In genomic region chr5:72674994-72675542, GRCm38 (mm10) we compare ENCODE assay signal across 30 mouse cellular contexts. TPM values are rescaled to one million over a fixed set of nuclear protein-coding genes. Genes with fewer than 3 reads are reported as not detected.
DNase-seq lines count a peak whose midpoint lies in the region; ATAC-seq and TF ChIP-seq lines count a peak whose summit lies in the region.
"Had no signal": no experiment of that assay in that cellular context is flagged by ENCODE, and none has a peak within 500 bp of the region (broad histone marks: within the 10 kb centered on the region; RNA-seq: fewer than 3 reads in every experiment).

No protein-coding gene starts in this region.

- H3K4me3 ChIP-seq in kidney, embryonic 16.5 days (ENCODE audit: low read length) = no peak overlapping the region
- no peak overlapping the region for H3K4me3 ChIP-seq in kidney, embryonic 14.5 days (ENCODE audit: low read length)
- H3K4me3 ChIP-seq in intestine, embryonic 16.5 days (ENCODE audit: low read length) = no peak overlapping the region
- no peak overlapping the region for H3K4me3 ChIP-seq in hindbrain, postnatal 0 days (ENCODE audit: low read length)
- H3K4me3 ChIP-seq: embryonic facial prominence, embryonic 12.5 days; heart, embryonic 10.5 days; limb, embryonic 13.5 days; midbrain, embryonic 15.5 days; myocyte had no signal

- TF ChIP-seq CTCF in hindbrain, postnatal 0 days (IDR thresholded peaks at IDR 0.05; ENCODE audit: low read depth) = no peak

- no peak overlapping the region for H3K9ac ChIP-seq in kidney, embryonic 16.5 days (replicated peaks; ENCODE audit: low read length)
- no peak overlapping the region for H3K9ac ChIP-seq in kidney, embryonic 14.5 days (ENCODE audit: low read depth, low read length)
- no peak overlapping the region for H3K9ac ChIP-seq in intestine, embryonic 16.5 days (ENCODE audit: low read depth, low read length)
- H3K9ac ChIP-seq in hindbrain, postnatal 0 days (replicated peaks; ENCODE audit: low read length) = no peak overlapping the region
- H3K9ac ChIP-seq: embryonic facial prominence, embryonic 12.5 days; forebrain, postnatal 0 days; limb, embryonic 13.5 days; liver, embryonic 14.5 days; midbrain, embryonic 15.5 days had no signal

- ATAC-seq in kidney, embryonic 16.5 days (ENCODE audit: low FRiP score, low TSS enrichment) = no peak; the same call in 1 of the 2 replicates
- no peak for ATAC-seq in kidney, embryonic 14.5 days (ENCODE audit: low FRiP score, low TSS enrichment)
- peak; percentile 73 for ATAC-seq in intestine, embryonic 16.5 days
- ATAC-seq in hindbrain, postnatal 0 days = no peak
- ATAC-seq: forebrain, postnatal 0 days; midbrain, embryonic 15.5 days had no signal

- no peak overlapping the region for H3K4me2 ChIP-seq in kidney, embryonic 16.5 days (replicated peaks; ENCODE audit: low read depth, low read length)
- no peak overlapping the region for H3K4me2 ChIP-seq in kidney, embryonic 14.5 days (replicated peaks; ENCODE audit: low read depth, low read length)
- H3K4me2 ChIP-seq in intestine, embryonic 16.5 days (ENCODE audit: low read depth, low read length) = no peak overlapping the region
- no peak overlapping the region for H3K4me2 ChIP-seq in hindbrain, postnatal 0 days (ENCODE audit: low read depth, low read length)
- H3K4me2 ChIP-seq: embryonic facial prominence, embryonic 12.5 days; limb, embryonic 13.5 days; midbrain, embryonic 15.5 days had no signal

- no peaks in the 10 kb centered on the region for H3K27me3 ChIP-seq in kidney, embryonic 16.5 days (ENCODE audit: insufficient read depth, low read length)
- H3K27me3 ChIP-seq in kidney, embryonic 14.5 days (ENCODE audit: control insufficient read depth, insufficient read depth, low read length) = no peaks in the 10 kb centered on the region
- H3K27me3 ChIP-seq in intestine, embryonic 16.5 days (replicated peaks; ENCODE audit: control insufficient read depth, insufficient read depth, low read length) = no peaks in the 10 kb centered on the region
- no peaks in the 10 kb centered on the region for H3K27me3 ChIP-seq in hindbrain, postnatal 0 days (ENCODE audit: insufficient read depth, low read length)
- H3K27me3 ChIP-seq: embryonic facial prominence, embryonic 12.5 days; limb, embryonic 13.5 days; midbrain, embryonic 15.5 days had no signal

- peak overlapping the region; percentile 59 for H3K27ac ChIP-seq in kidney, embryonic 16.5 days (ENCODE audit: low read length)
- no peak overlapping the region for H3K27ac ChIP-seq in kidney, embryonic 14.5 days (ENCODE audit: low read depth, low read length)
- H3K27ac ChIP-seq in intestine, embryonic 16.5 days (ENCODE audit: low read length) = no peak overlapping the region; the same call in 1 of the 2 replicates
- no peak overlapping the region for H3K27ac ChIP-seq in hindbrain, postnatal 0 days
- H3K27ac ChIP-seq: embryonic facial prominence, embryonic 12.5 days; heart, embryonic 10.5 days; limb, embryonic 13.5 days; liver, embryonic 14.5 days; midbrain, embryonic 15.5 days had no signal

- peak; percentile 13 for DNase-seq in fat pad, adult 2 months (ENCODE audit: extremely low read depth, low read depth, low spot score)
- DNase-seq in lung, postnatal 25 days (ENCODE audit: low spot score) = peak; percentile 31
- DNase-seq in cerebellum, postnatal 36 days = no peak
- DNase-seq in embryo, embryonic 9.5 days (ENCODE audit: extremely low spot score) = no peak
- no peak for DNase-seq in hindbrain, postnatal 0 days (ENCODE audit: low spot score)
- DNase-seq: cerebellum, adult 8-10 months; forebrain, postnatal 0 days; gastrocnemius, postnatal 36 days; heart, postnatal 10 days; kidney, postnatal 36 days; right cerebral cortex, postnatal 14 days; spleen, adult 18-20 months; thymus, postnatal 36 days had no signal

- no peaks in the 10 kb centered on the region for H3K9me3 ChIP-seq in kidney, embryonic 16.5 days (ENCODE audit: low read length)
- H3K9me3 ChIP-seq in kidney, embryonic 14.5 days (ENCODE audit: control insufficient read depth, low read length) = no peaks in the 10 kb centered on the region
- H3K9me3 ChIP-seq in intestine, embryonic 16.5 days (ENCODE audit: control insufficient read depth, low read length) = no peaks in the 10 kb centered on the region
- no peaks in the 10 kb centered on the region for H3K9me3 ChIP-seq in hindbrain, postnatal 0 days (ENCODE audit: low read length)
- H3K9me3 ChIP-seq: embryonic facial prominence, embryonic 12.5 days; heart, embryonic 10.5 days; limb, embryonic 13.5 days; midbrain, embryonic 15.5 days had no signal

- no peaks in the 10 kb centered on the region for H3K4me1 ChIP-seq in kidney, embryonic 16.5 days (ENCODE audit: insufficient read depth, low read length)
- H3K4me1 ChIP-seq in kidney, embryonic 14.5 days (ENCODE audit: control insufficient read depth, insufficient read depth, low read length) = no peaks in the 10 kb centered on the region
- H3K4me1 ChIP-seq in intestine, embryonic 16.5 days (ENCODE audit: control insufficient read depth, insufficient read depth, low read length) = no peaks in the 10 kb centered on the region
- no peaks in the 10 kb centered on the region for H3K4me1 ChIP-seq in hindbrain, postnatal 0 days (ENCODE audit: insufficient read depth, low read length)
- H3K4me1 ChIP-seq: embryonic facial prominence, embryonic 12.5 days; heart, embryonic 10.5 days; limb, embryonic 13.5 days had no signal

- H3K36me3 ChIP-seq in kidney, embryonic 16.5 days (ENCODE audit: insufficient read depth, low read length) = no peaks in the 10 kb centered on the region
- no peaks in the 10 kb centered on the region for H3K36me3 ChIP-seq in kidney, embryonic 14.5 days (ENCODE audit: control insufficient read depth, insufficient read depth, low read length)
- no peaks in the 10 kb centered on the region for H3K36me3 ChIP-seq in intestine, embryonic 16.5 days (ENCODE audit: control insufficient read depth, insufficient read depth, low read length)
- no peaks in the 10 kb centered on the region for H3K36me3 ChIP-seq in hindbrain, postnatal 0 days (ENCODE audit: insufficient read depth, low read length)
- H3K36me3 ChIP-seq: embryonic facial prominence, embryonic 12.5 days; heart, embryonic 10.5 days; limb, embryonic 13.5 days; midbrain, embryonic 15.5 days had no signal

- 78% methylated on average over 9 of the region's 9 CpGs for WGBS in kidney, embryonic 16.5 days
- WGBS in kidney, embryonic 14.5 days = 81% methylated on average over 9 of the region's 9 CpGs
- WGBS in intestine, embryonic 16.5 days = 65% methylated on average over 9 of the region's 9 CpGs
- WGBS in hindbrain, postnatal 0 days = 76% methylated on average over 9 of the region's 9 CpGs

RNA-seq across cellular contexts. Expression of gene Nipal1, which starts 27.5 kb away (rescaled TPM):
- 4.7 and 5.6 TPM in 2 replicates for polyA plus RNA-seq in kidney, embryonic 16.5 days (2015; fragmentation: Nextera tagmentation; extraction: Ambion mirVana)
- 1.4 and 1.9 TPM in 2 replicates for polyA plus RNA-seq in kidney, embryonic 14.5 days (2014; fragmentation: Nextera tagmentation; extraction: Ambion mirVana)
- polyA plus RNA-seq in intestine, embryonic 16.5 days (2015; fragmentation: Nextera tagmentation; extraction: Ambion mirVana) = 34.5 and 37.7 TPM in 2 replicates
- total RNA-seq in hindbrain, postnatal 0 days (2014; rRNA removed) = 0.07 and 0.31 TPM in 2 replicates
- polyA plus RNA-seq in hindbrain, postnatal 0 days (2015; fragmentation: Nextera tagmentation; extraction: Ambion mirVana) = 0.60 and 1.3 TPM in 2 replicates
- total RNA-seq: gastrocnemius, postnatal 36 days; heart, postnatal 10 days; layer of hippocampus, postnatal 14 days; left cerebral cortex, postnatal 10 days had no signal

RNA-seq across cellular contexts. Expression of gene Cnga1, which starts 31.0 kb away (rescaled TPM):
- not detected in 2 replicates for polyA plus RNA-seq in kidney, embryonic 16.5 days (2015; fragmentation: Nextera tagmentation; extraction: Ambion mirVana)
- not detected in 2 replicates for polyA plus RNA-seq in kidney, embryonic 14.5 days (2014; fragmentation: Nextera tagmentation; extraction: Ambion mirVana)
- polyA plus RNA-seq in intestine, embryonic 16.5 days (2015; fragmentation: Nextera tagmentation; extraction: Ambion mirVana) = not detected in 2 replicates
- total RNA-seq in hindbrain, postnatal 0 days (2014; rRNA removed) = not detected in 2 replicates
- polyA plus RNA-seq in hindbrain, postnatal 0 days (2015; fragmentation: Nextera tagmentation; extraction: Ambion mirVana) = not detected in 2 replicates
- total RNA-seq: adrenal gland, adult 18-20 months; adrenal gland, postnatal 4 days; common myeloid progenitor, adult 5-6 weeks; forebrain, postnatal 0 days; gastrocnemius, postnatal 36 days; heart, postnatal 10 days; layer of hippocampus, postnatal 14 days; left cerebral cortex, postnatal 10 days had no signal
- polyA plus RNA-seq: C2C12; embryonic facial prominence, embryonic 12.5 days; forebrain, postnatal 0 days; heart, embryonic 10.5 days; hindbrain, embryonic 11.5 days; limb, embryonic 13.5 days; liver, embryonic 14.5 days; midbrain, embryonic 15.5 days; myocyte; neural tube, embryonic 14.5 days had no signal

Comparison
In these comparisons a context has a peak if more than half of its experiments do, and no peak if none do; other contexts are left out.
1. DNase-seq: peak in fat pad, adult 2 months (single experiment) and lung, postnatal 25 days (single experiment); none in cerebellum, postnatal 36 days (0 of 2), embryo, embryonic 9.5 days (single experiment) and hindbrain, postnatal 0 days (single experiment).